Mouse (Mus musculus) brain, embryonic 14.5 days (tissue): ENCODE measurements around the gene Tat.
A peak's percentile ranks its signal among the peaks of the same experiment; 100 is the strongest.

Source experiments
- CTCF ChIP-seq: fragments of 200-500 bp; IDR thresholded peaks from 2 replicates; pipeline ENCODE4 v1.5.1; 2012; ENCODE audit warnings: inconsistent platforms, mild to moderate bottlenecking, moderate library complexity, borderline replicate concordance; ENCODE audit not compliant: insufficient read depth, insufficient read length; ENCODE audit errors: extremely low read depth
- POLR2A ChIP-seq: fragments of 200-500 bp; IDR thresholded peaks from 2 replicates; pipeline ENCODE4 v1.6.1; 2012; ENCODE audit warnings: mild to moderate bottlenecking, inconsistent platforms, borderline replicate concordance; ENCODE audit not compliant: poor library complexity, insufficient read depth, insufficient read length, severe bottlenecking; ENCODE audit errors: extremely low read depth

DNA sequence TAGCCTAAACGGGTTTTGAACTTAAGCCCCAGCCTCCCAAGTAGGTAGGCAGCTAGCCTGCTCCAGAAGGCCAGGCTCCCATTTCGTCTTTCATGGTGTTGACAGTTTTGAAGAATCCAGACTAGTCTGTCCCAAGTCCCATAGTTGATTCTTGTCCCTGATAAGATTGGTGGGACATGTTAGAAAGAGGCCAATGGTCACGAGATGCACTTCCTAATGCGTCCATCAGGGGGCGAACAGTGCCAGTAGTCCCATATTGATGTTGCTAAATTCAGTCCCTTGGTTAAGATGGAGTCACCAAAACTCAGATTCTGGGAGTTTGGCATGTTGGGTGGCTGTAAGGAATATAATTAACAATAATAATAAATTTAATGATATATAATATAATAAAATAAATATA is 20.6 kb downstream of the Tat start:
- TF ChIP-seq CTCF, result peak; percentile 70; the same call in 1 of the 2 replicates
- TF ChIP-seq POLR2A, result no peak
